Mouse (Mus musculus) small intestine, adult 2 months (tissue): Measurements from ENCODE around the gene Tex2. TPM values are rescaled to one million over a fixed set of nuclear protein-coding genes. Genes with fewer than 3 reads are reported as not detected.
A peak's percentile ranks its signal among the peaks of the same experiment; 100 is the strongest.

ENCODE experiments used
- H3K27ac ChIP-seq: fragments of 200-500 bp; 2 replicates; pipeline ENCODE4 v1.5.1; 2012; ENCODE audit warnings: low read depth, low read length, control low read depth, inconsistent platforms; ENCODE audit not compliant: insufficient read depth
- H3K27me3 ChIP-seq: fragments of 200-500 bp; 2 replicates; pipeline ENCODE4 v1.6.1; 2012; ENCODE audit warnings: mild to moderate bottlenecking, moderate library complexity, low read length, inconsistent platforms; ENCODE audit not compliant: control insufficient read depth, insufficient read depth
- H3K36me3 ChIP-seq: fragments of 200-500 bp; 2 replicates; pipeline ENCODE4 v1.6.1; 2012; ENCODE audit warnings: mild to moderate bottlenecking, low read length, control low read depth, inconsistent platforms; ENCODE audit not compliant: control insufficient read depth, insufficient read depth
- H3K4me1 ChIP-seq: fragments of 200-500 bp; 2 replicates; pipeline ENCODE4 v1.6.1; 2012; ENCODE audit warnings: low read length, inconsistent platforms, mixed read lengths; ENCODE audit not compliant: control insufficient read depth, insufficient read depth, insufficient read length
- H3K4me3 ChIP-seq: fragments of 200-500 bp; 2 replicates; pipeline ENCODE4 v1.5.1; 2012; ENCODE audit warnings: low read depth, mild to moderate bottlenecking, control low read depth, inconsistent platforms, low read length, moderate library complexity
- CTCF ChIP-seq: fragments of 200-500 bp; IDR thresholded peaks from 2 replicates; pipeline ENCODE4 v1.5.1; 2012; ENCODE audit warnings: low read depth, mild to moderate bottlenecking, control low read depth, inconsistent platforms, low read length, moderate library complexity, mixed read lengths; ENCODE audit not compliant: insufficient replicate concordance, insufficient read length; ENCODE audit errors: extremely low read depth
- POLR2A ChIP-seq: fragments of 200-500 bp; IDR thresholded peaks from 2 replicates; pipeline ENCODE4 v1.6.1; 2012; ENCODE audit warnings: low read depth, mild to moderate bottlenecking, control low read depth, inconsistent platforms, low read length, moderate library complexity
- WGBS: fragments of 180-500 bp; shearing (Covaris S2); methylation state at CpG from one replicate; pipeline ENCODE4 v1.1.7; 2018; 5-methylcytosine and 5-hydroxymethylcytosine counted together
- polyA plus RNA-seq: library from polyadenylated mRNA; depleted of rRNA; stranded (reverse); fragments of >200 nt; gene quantifications from 2 replicates; pipeline ENCODE4 v1.2.3, GENCODE M21; 2012

The Tex2 gene
- polyA plus RNA-seq, 1 experiment: 9.7 TPM

GRCm38 (mm10) chr11:106617821-106618580 lies 4.8 kb upstream of the Tex2 start:
- no peaks in the 10 kb centered on the region for H3K27me3 ChIP-seq
- no peak overlapping the region for H3K4me3 ChIP-seq
- H3K4me1 ChIP-seq: peaks cover 5% of the 10 kb centered on the region
- no peak for TF ChIP-seq POLR2A
- no peak for TF ChIP-seq CTCF
- no peak overlapping the region for H3K27ac ChIP-seq
- 55% methylated on average over 13 of the region's 13 CpGs for WGBS
- no peaks in the 10 kb centered on the region for H3K36me3 ChIP-seq

DNA sequence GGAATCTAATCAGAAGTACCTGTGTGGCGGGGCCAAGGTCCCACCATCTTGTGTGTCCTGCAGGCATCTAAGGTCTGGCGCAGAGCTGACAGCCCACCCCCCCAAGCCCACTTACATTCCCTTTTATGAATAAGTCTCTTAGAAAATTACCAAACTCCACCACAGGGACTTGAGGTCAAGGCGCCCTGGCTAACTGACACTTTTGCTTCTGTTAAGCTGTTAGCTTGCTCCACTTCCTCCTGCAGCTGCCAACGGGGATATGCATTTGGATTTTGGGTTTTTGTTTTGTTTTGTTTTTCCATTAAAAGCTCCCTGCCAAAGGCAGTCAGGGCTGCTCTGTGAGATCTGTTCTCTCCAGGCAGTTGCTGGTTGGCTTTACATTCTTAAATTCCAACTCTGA lies 2.3 kb upstream of the Tex2 start:
- Histone ChIP-seq H3K27me3 (no peaks in the 10 kb centered on the region), H3K27ac (no peak overlapping the region), H3K4me3 (no peak overlapping the region), H3K4me1 (peaks cover 11% of the 10 kb centered on the region), H3K36me3 (no peaks in the 10 kb centered on the region)
- WGBS: 67% methylated on average over 4 of the region's 4 CpGs
- no peak for TF ChIP-seq POLR2A
- TF ChIP-seq CTCF: no peak

GRCm38 (mm10) chr11:106614339-106614645 lies 1.1 kb upstream of the Tex2 start:
- Histone ChIP-seq H3K27me3 (no peaks in the 10 kb centered on the region), H3K27ac (peak overlapping the region; percentile 64), H3K4me3 (no peak overlapping the region), H3K4me1 (peaks cover 11% of the 10 kb centered on the region), H3K36me3 (no peaks in the 10 kb centered on the region)
- WGBS: 14% methylated on average over 4 of the region's 4 CpGs
- TF ChIP-seq CTCF (no peak), POLR2A (no peak)

- H3K4me3 ChIP-seq: peak overlapping the region; percentile 12; the same call in 1 of the 2 replicates
- no peaks in the 10 kb centered on the region for H3K36me3 ChIP-seq
- no peak for TF ChIP-seq POLR2A
- peak; percentile 54; the same call in 1 of the 2 replicates for TF ChIP-seq CTCF
- peak overlapping the region; percentile 87 for H3K27ac ChIP-seq
- 30% methylated on average over 15 of the region's 15 CpGs for WGBS
- no peaks in the 10 kb centered on the region for H3K27me3 ChIP-seq
- peaks cover 11% of the 10 kb centered on the region for H3K4me1 ChIP-seq
Observed at GRCm38 (mm10) chr11:106613638-106614338, 565 bp upstream of the Tex2 start.

- peak; percentile 77; the same call in 1 of the 2 replicates for TF ChIP-seq POLR2A
- TF ChIP-seq CTCF: no peak
- Histone ChIP-seq H3K4me3 (peak overlapping the region; percentile 71), H3K4me1 (peaks cover 11% of the 10 kb centered on the region), H3K27me3 (no peaks in the 10 kb centered on the region), H3K36me3 (no peaks in the 10 kb centered on the region), H3K27ac (peak overlapping the region; percentile 62)
- WGBS: under 1% methylated on average over 67 of the region's 67 CpGs
Observed at GRCm38 (mm10) chr11:106612209-106612960, 838 bp downstream of the Tex2 start.

GRCm38 (mm10) chr11:106609731-106610130 lies 3.5 kb downstream of the Tex2 start:
- Histone ChIP-seq H3K27ac (no peak overlapping the region), H3K4me1 (peaks cover 10% of the 10 kb centered on the region), H3K27me3 (no peaks in the 10 kb centered on the region), H3K36me3 (0 out of 2 replicates have a peak, but pooled peaks cover under 1% of the 10 kb centered on the region), H3K4me3 (no peak overlapping the region)
- no peak for TF ChIP-seq CTCF
- no peak for TF ChIP-seq POLR2A
- WGBS: 88% methylated on average over 8 of the region's 8 CpGs
